Mouse (Mus musculus) stomach, embryonic 14.5 days (tissue): ENCODE measurements around the gene Pik3c2a. TPM values are rescaled to one million over a fixed set of nuclear protein-coding genes. Genes with fewer than 3 reads are reported as not detected.

Experiments
- ATAC-seq: fragments of 200-750 bp; cut with Nextera tagmentation; 2 replicates; pipeline ENCODE4 v1.8.0; 2017; ENCODE audit warnings: low read depth, moderate TSS enrichment; ENCODE audit not compliant: insufficient number of reproducible peaks, insufficient read depth, low FRiP score
- H3K27ac ChIP-seq: fragments of 300-500 bp; sonication (generic); 2 replicates; pipeline ENCODE4 v1.5.1; 2014; ENCODE audit warnings: mild to moderate bottlenecking, low read length, moderate library complexity, mixed read lengths
- H3K27me3 ChIP-seq: fragments of 300-500 bp; sonication (generic); 2 replicates; pipeline ENCODE4 v1.6.1; 2014; ENCODE audit warnings: low read length, control low read depth, mixed read lengths; ENCODE audit not compliant: control insufficient read depth, insufficient read depth
- H3K36me3 ChIP-seq: fragments of 300-500 bp; sonication (generic); 2 replicates; pipeline ENCODE4 v1.6.1; 2014; ENCODE audit warnings: mild to moderate bottlenecking, control low read depth, low read length, moderate library complexity, mixed read lengths; ENCODE audit not compliant: control insufficient read depth, insufficient read depth
- H3K4me1 ChIP-seq: fragments of 300-500 bp; sonication (generic); 2 replicates; pipeline ENCODE4 v1.6.1; 2014; ENCODE audit warnings: low read length, control low read depth, mixed read lengths; ENCODE audit not compliant: control insufficient read depth, insufficient read depth
- H3K4me2 ChIP-seq: fragments of 300-500 bp; sonication (generic); replicated peaks from 2 replicates; pipeline ENCODE4 v1.6.1; 2014; ENCODE audit warnings: low read depth, low read length, control low read depth
- H3K4me3 ChIP-seq: fragments of 300-500 bp; sonication (generic); 2 replicates; pipeline ENCODE4 v1.5.1; 2014; ENCODE audit warnings: low read depth, low read length, control low read depth
- H3K9ac ChIP-seq: fragments of 300-500 bp; sonication (generic); replicated peaks from 2 replicates; pipeline ENCODE4 v1.6.1; 2014; ENCODE audit warnings: low read depth, mild to moderate bottlenecking, control low read depth, low read length, moderate library complexity, mixed read lengths
- H3K9me3 ChIP-seq: fragments of 300-500 bp; sonication (generic); 2 replicates; pipeline ENCODE4 v1.6.1; 2016; ENCODE audit warnings: low read depth, low read length, control low read depth; ENCODE audit not compliant: control insufficient read depth
- WGBS: fragments of 180-500 bp; shearing (Covaris S2); extraction: QIAGEN DNeasy Blood & Tissue Kit; methylation state at CpG from one replicate; pipeline ENCODE4 v1.1.7; 2014; 5-methylcytosine and 5-hydroxymethylcytosine counted together
- polyA plus RNA-seq: library from polyadenylated mRNA; unstranded; fragments of >200 nt; fragmentation: Nextera tagmentation; extraction: Ambion mirVana; gene quantifications from 2 replicates; pipeline ENCODE4 v1.2.1, GENCODE M21; 2014

Pik3c2a gene
- polyA plus RNA-seq, 1 experiment from 2014 or later: 40.2 TPM

GRCm38 (mm10) chr7:116301144-116301543 is 142.1 kb downstream of the Pik3c2a start:
- Histone ChIP-seq H3K4me2 (no peak overlapping the region), H3K36me3 (no peaks in the 10 kb centered on the region), H3K27ac (no peak overlapping the region), H3K9ac (no peak overlapping the region), H3K4me1 (no peaks in the 10 kb centered on the region), H3K4me3 (no peak overlapping the region), H3K27me3 (no peaks in the 10 kb centered on the region), H3K9me3 (no peaks in the 10 kb centered on the region)
- 77% methylated on average over 4 of the region's 4 CpGs for WGBS
- ATAC-seq: no peak

- Histone ChIP-seq H3K4me3 (no peak overlapping the region), H3K4me1 (peaks cover 11% of the 10 kb centered on the region), H3K27me3 (no peaks in the 10 kb centered on the region), H3K4me2 (no peak overlapping the region), H3K9me3 (no peaks in the 10 kb centered on the region), H3K27ac (no peak overlapping the region), H3K36me3 (no peaks in the 10 kb centered on the region), H3K9ac (no peak overlapping the region)
- 82% methylated on average over 2 of the region's 2 CpGs for WGBS
- no peak for ATAC-seq
These were observed 144.4 kb downstream of the Pik3c2a start for GRCm38 (mm10) chr7:116298851-116299250.

GRCm38 (mm10) chr7:116298389-116298788 is 144.9 kb downstream of the Pik3c2a start:
- Histone ChIP-seq H3K4me2 (no peak overlapping the region), H3K27me3 (no peaks in the 10 kb centered on the region), H3K27ac (no peak overlapping the region), H3K4me3 (no peak overlapping the region), H3K9me3 (no peaks in the 10 kb centered on the region), H3K36me3 (no peaks in the 10 kb centered on the region), H3K9ac (no peak overlapping the region), H3K4me1 (peaks cover 11% of the 10 kb centered on the region)
- 76% methylated on average over 10 of the region's 10 CpGs for WGBS
- no peak for ATAC-seq

- H3K36me3 ChIP-seq: no peaks in the 10 kb centered on the region
- H3K27ac ChIP-seq: no peak overlapping the region
- peaks cover 24% of the 10 kb centered on the region for H3K4me1 ChIP-seq
- H3K4me3 ChIP-seq: no peak overlapping the region
- H3K9me3 ChIP-seq: no peaks in the 10 kb centered on the region
- no peak overlapping the region for H3K9ac ChIP-seq
- ATAC-seq: no peak
- 37% methylated on average over 3 of the region's 3 CpGs for WGBS
- no peak overlapping the region for H3K4me2 ChIP-seq
- no peaks in the 10 kb centered on the region for H3K27me3 ChIP-seq
These were observed 148.3 kb downstream of the Pik3c2a start for GRCm38 (mm10) chr7:116294961-116295360.

GRCm38 (mm10) chr7:116292377-116292776 is 150.9 kb downstream of the Pik3c2a start:
- ATAC-seq: 0 out of 2 replicates have a peak, but pooled peaks have one; percentile 4
- H3K4me1 ChIP-seq: peaks cover 33% of the 10 kb centered on the region

GRCm38 (mm10) chr7:116290559-116290958 is 152.7 kb downstream of the Pik3c2a start:
- no peaks in the 10 kb centered on the region for H3K36me3 ChIP-seq
- H3K27ac ChIP-seq: no peak overlapping the region; the same call in 1 of the 2 replicates
- ATAC-seq: no peak
- H3K4me1 ChIP-seq: peaks cover 47% of the 10 kb centered on the region
- no peak overlapping the region for H3K9ac ChIP-seq
- H3K9me3 ChIP-seq: no peaks in the 10 kb centered on the region
- H3K27me3 ChIP-seq: no peaks in the 10 kb centered on the region
- no peak overlapping the region for H3K4me2 ChIP-seq
- H3K4me3 ChIP-seq: no peak overlapping the region
- WGBS: 53% methylated on average over 1 of the region's 1 CpGs

More at GRCm38 (mm10) chr7:116292377-116292776, 150.9 kb downstream of the Pik3c2a start:
- no peaks in the 10 kb centered on the region for H3K9me3 ChIP-seq
- H3K4me3 ChIP-seq: no peak overlapping the region
- no peak overlapping the region for H3K27ac ChIP-seq
- no peaks in the 10 kb centered on the region for H3K27me3 ChIP-seq
- 41% methylated on average over 5 of the region's 5 CpGs for WGBS
- H3K4me2 ChIP-seq: no peak overlapping the region
- no peaks in the 10 kb centered on the region for H3K36me3 ChIP-seq
- no peak overlapping the region for H3K9ac ChIP-seq

- Histone ChIP-seq H3K27me3 (no peaks in the 10 kb centered on the region), H3K4me1 (peaks cover 36% of the 10 kb centered on the region), H3K4me2 (no peak overlapping the region), H3K36me3 (no peaks in the 10 kb centered on the region), H3K9ac (no peak overlapping the region), H3K9me3 (no peaks in the 10 kb centered on the region), H3K4me3 (no peak overlapping the region), H3K27ac (0 out of 2 replicates have a peak overlapping the region, but pooled peaks have one; percentile 2)
- 69% methylated on average over 3 of the region's 3 CpGs for WGBS
- ATAC-seq: no peak
These were observed 154.3 kb downstream of the Pik3c2a start for GRCm38 (mm10) chr7:116288996-116289395.

GRCm38 (mm10) chr7:116287959-116288358 is 155.3 kb downstream of the Pik3c2a start:
- H3K9ac ChIP-seq: no peak overlapping the region
- no peak overlapping the region for H3K4me2 ChIP-seq
- H3K4me3 ChIP-seq: no peak overlapping the region
- no peaks in the 10 kb centered on the region for H3K27me3 ChIP-seq
- 0 out of 2 replicates have a peak overlapping the region, but pooled peaks have one; percentile 79 for H3K27ac ChIP-seq
- WGBS: 62% methylated on average over 5 of the region's 5 CpGs
- no peaks in the 10 kb centered on the region for H3K9me3 ChIP-seq
- no peak for ATAC-seq
- no peaks in the 10 kb centered on the region for H3K36me3 ChIP-seq
- peaks cover 44% of the 10 kb centered on the region for H3K4me1 ChIP-seq
